Mouse (Mus musculus): ENCODE measurements around the gene Rbms2. TPM values are rescaled to one million over a fixed set of nuclear protein-coding genes. Genes with fewer than 3 reads are reported as not detected.

The Rbms2 gene
- polyA plus RNA-seq, 1 experiment from 2014 or later: 45.4 TPM

DNA sequence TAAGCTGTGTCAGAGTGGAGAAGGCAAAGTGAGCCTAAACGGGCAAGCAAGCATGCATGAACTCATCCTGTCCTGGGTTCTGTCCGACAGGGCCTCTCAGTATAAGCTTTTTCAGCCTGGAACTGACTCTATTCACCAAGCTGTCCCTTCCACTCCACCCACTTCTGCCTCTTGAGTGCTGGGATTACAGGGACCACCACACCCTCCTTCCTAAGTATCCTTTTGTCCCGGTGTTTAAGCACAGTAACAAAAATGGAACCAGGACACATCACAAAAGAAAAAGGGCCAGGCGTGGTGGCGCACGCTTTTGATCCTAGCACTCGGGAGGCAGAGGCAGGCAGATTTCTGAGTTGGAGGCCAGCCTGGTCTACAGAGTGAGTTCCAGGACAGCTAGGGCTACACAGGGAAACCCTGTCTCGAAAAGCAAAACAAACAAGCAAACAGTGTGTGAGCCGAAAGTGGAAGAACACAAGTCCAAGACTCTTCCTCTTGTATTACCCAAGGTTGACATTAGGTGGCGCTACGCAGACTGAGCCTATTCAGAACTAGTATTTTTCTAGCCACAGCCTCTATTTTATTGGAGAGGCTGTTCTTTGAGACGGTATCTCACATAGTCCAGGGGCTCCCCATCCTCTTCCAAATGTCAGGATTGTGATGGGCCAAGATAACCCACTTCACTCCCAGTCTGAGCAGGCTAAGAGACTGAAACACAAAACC lies 39.7 kb downstream of the Rbms2 start:
- H3K27ac ChIP-seq: no peak overlapping the region
- H3K36me3 ChIP-seq (ENCODE audit: inconsistent target): peaks cover 19% of the 10 kb centered on the region; the same call in 1 of the 2 replicates
- WGBS (ENCODE audit: missing documents): 60% methylated on average over 12 of the region's 12 CpGs
- H3K4me3 ChIP-seq (ENCODE audit: inconsistent target): no peak overlapping the region
- H3K79me2 ChIP-seq (ENCODE audit: inconsistent target): no peaks in the 10 kb centered on the region

DNA sequence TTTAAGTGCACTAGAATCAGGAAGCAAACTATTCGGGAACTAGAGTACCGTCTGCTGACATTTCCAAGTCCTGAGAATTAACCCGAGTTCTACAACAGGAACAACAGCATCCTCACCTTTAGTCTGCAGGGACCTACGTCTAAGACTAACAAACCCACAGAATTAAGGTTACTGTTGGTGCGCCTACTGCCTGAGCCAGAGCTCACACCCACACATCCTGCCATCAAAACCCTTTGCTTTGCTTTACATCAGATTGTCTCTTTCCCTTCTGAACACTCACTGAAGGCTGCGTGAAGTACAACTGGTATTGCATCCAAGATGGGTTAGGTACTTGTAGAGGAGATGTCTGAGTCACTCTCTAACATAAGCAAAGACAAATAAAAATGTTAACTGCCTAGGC lies 44.7 kb downstream of the Rbms2 start:
- WGBS (ENCODE audit: missing documents): 96% methylated on average over 6 of the region's 6 CpGs
- H3K4me3 ChIP-seq (ENCODE audit: inconsistent target): no peak overlapping the region
- H3K36me3 ChIP-seq (ENCODE audit: inconsistent target): no peaks in the 10 kb centered on the region; the same call in 1 of the 2 replicates
- H3K27ac ChIP-seq: no peak overlapping the region
- no peaks in the 10 kb centered on the region for H3K79me2 ChIP-seq (ENCODE audit: inconsistent target)

DNA sequence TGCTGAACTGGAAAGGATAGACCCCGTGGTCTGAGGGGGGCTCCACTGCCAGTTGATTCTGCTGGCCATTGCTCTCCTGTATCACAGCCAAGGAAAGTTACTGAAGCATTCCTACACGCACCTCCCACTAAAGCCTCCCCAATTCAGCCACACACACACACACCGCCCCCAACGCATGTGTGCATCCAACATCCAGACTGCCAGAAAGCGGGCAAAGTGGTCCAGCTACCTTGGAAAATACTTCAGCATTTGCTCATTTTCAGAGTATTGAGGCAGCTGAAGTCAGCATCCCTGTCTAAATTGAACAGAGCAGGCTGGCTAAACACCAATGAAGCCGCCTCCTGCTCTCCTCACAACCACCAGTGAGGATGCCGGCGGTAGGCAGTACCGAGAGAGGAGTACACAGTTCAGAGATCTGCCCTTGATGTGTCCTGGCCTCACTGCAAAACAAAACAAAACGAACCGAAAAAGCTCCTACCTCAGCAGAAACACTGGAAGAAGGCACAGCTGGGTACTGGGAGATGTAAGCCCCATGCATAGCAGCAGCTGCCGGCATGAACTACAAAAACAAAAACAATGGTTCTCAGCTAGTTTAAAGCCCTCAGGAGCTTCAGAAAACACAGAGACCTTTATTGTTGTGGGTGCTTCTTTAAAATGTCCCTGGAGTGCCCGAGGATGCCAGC lies 46.3 kb downstream of the Rbms2 start:
- Histone ChIP-seq H3K27ac (no peak overlapping the region), H3K79me2 (ENCODE audit: inconsistent target) (no peaks in the 10 kb centered on the region), H3K36me3 (ENCODE audit: inconsistent target) (peaks cover 8% of the 10 kb centered on the region; the same call in 1 of the 2 replicates), H3K4me3 (ENCODE audit: inconsistent target) (no peak overlapping the region)
- 93% methylated on average over 13 of the region's 13 CpGs for WGBS (ENCODE audit: missing documents)

DNA sequence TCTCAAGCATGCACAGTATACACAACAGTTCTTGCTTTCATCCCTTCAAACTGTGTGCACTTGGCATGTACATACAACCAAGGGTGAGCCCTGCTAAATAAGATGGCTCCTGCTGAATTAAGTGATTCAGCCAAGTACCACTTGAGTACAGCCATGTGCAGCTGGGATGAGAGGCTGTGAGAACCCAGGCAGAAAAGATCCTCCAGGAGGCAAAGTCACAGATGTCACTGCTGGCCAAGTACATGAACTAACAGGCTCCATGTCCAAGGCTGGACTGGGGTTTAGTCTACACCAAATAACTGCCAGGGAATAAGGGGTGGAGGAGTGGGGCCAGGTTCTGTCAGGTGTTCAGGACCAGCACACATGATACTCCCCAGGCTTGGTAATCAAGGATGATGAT lies 48.3 kb downstream of the Rbms2 start:
- Histone ChIP-seq H3K4me3 (ENCODE audit: inconsistent target) (no peak overlapping the region), H3K79me2 (ENCODE audit: inconsistent target) (no peaks in the 10 kb centered on the region), H3K36me3 (ENCODE audit: inconsistent target) (peaks cover 25% of the 10 kb centered on the region; the same call in 1 of the 2 replicates), H3K27ac (no peak overlapping the region)

DNA sequence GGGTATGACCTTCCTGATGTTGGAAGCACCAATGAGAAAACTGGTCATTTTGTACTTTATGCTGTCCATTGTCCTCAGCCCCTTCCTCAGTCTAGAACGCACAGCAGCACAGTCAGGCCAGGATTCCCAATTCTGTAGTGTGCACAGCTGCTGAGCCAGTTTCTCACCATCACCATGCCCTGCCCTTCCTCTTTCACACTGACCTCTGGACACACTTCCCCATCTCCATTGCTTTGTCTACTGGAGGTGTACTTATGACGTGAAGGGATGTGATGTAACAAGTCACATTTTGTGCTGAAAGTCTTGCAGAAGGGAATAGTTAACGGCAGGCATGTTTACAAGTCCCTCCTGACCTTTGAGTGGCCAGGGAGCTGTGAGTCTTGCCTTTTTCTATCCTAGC lies 48.8 kb downstream of the Rbms2 start:
- 34% methylated on average over 3 of the region's 3 CpGs for WGBS (ENCODE audit: missing documents)
- Histone ChIP-seq H3K79me2 (ENCODE audit: inconsistent target) (no peaks in the 10 kb centered on the region), H3K4me3 (ENCODE audit: inconsistent target) (no peak overlapping the region), H3K36me3 (ENCODE audit: inconsistent target) (peaks cover 30% of the 10 kb centered on the region), H3K27ac (no peak overlapping the region)

DNA sequence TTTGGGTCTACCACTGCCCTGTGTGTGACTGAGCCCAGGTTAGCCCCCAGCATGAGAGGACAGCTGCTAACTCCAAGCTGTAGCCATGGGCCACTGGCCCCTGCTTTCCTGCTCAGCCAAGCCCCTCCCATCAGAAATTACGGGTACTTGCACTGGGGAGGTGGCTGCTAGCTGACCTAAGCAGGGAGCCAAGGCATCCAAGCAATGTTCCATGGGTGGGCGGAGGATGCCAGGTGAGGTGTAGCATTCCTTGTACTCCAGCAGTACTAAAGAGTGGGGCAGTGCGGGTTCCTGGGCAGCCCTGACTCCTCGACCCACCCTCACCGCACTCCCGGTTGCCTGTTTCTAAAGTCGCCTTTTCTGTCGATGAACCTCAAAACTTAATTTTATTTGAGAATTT lies 52.0 kb downstream of the Rbms2 start:
- Histone ChIP-seq H3K79me2 (ENCODE audit: inconsistent target) (no peaks in the 10 kb centered on the region), H3K36me3 (ENCODE audit: inconsistent target) (peaks cover 61% of the 10 kb centered on the region), H3K27ac (no peak overlapping the region), H3K4me3 (ENCODE audit: inconsistent target) (no peak overlapping the region)
- WGBS (ENCODE audit: missing documents): 98% methylated on average over 8 of the region's 8 CpGs

DNA sequence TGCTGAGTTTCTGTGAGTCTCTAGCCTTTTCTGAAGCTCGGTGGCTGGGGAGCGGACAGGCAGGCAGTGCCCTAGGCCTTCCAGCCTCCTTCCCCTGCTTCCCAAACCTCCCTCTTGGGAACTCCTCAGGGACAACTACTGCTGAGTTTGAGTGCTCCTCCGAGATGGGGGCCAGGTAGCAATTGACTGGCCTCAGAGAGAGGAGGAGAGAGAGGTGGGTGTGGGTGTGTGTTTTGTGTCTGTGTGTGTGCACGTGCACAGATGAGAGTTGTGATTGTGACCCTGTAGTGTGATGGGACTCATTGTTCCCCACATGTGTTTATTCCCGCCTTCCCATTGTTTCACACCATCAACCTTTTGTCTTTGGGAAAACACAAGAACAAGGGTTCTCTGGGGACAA lies 52.6 kb downstream of the Rbms2 start:
- Histone ChIP-seq H3K79me2 (ENCODE audit: inconsistent target) (no peaks in the 10 kb centered on the region), H3K27ac (no peak overlapping the region), H3K4me3 (ENCODE audit: inconsistent target) (no peak overlapping the region), H3K36me3 (ENCODE audit: inconsistent target) (peaks cover 66% of the 10 kb centered on the region)
- WGBS (ENCODE audit: missing documents): 100% methylated on average over 5 of the region's 5 CpGs

DNA sequence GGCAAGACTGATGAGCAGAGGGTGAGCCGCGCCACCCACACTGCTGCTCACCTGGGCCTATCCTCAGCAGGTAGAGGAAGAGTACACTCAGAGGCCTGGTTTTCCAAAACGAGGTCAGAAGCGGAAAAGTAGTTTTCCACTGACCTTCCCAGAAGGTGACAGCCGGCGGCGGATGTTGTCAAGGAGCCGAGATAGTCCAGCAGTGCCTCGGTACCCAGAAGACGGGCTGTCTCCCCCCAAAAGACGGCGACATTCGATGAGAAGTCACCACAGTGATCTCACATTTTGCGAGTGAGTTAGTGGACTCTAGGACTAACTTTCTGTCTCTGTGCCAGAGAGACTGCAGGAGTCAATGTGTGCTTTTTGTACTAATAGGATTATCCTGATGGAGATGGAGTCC lies 54.1 kb downstream of the Rbms2 start:
- WGBS (ENCODE audit: missing documents): 97% methylated on average over 14 of the region's 14 CpGs
- no peak overlapping the region for H3K27ac ChIP-seq
- no peaks in the 10 kb centered on the region for H3K79me2 ChIP-seq (ENCODE audit: inconsistent target)
- peaks cover 82% of the 10 kb centered on the region for H3K36me3 ChIP-seq (ENCODE audit: inconsistent target)
- no peak overlapping the region for H3K4me3 ChIP-seq (ENCODE audit: inconsistent target)

DNA sequence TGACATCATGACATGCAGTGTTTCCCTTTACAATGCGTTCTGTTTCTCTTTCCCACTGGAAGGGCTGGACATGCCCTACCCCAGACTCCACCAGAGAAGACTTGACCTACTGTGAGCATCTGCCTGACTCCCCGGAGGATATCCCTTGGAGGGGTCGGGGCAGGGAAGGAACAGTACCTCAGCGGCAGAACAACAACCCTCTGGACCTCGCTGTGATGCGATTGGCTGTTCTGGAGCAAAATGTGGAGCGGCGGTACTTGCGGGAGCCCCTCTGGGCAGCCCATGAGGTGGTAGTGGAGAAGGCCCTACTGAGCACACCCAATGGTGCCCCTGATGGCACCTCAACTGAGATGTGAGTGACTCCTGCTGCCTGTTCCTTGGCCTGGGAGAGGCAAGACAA lies 55.3 kb downstream of the Rbms2 start:
- 92% methylated on average over 9 of the region's 9 CpGs for WGBS (ENCODE audit: missing documents)
- Histone ChIP-seq H3K27ac (no peak overlapping the region), H3K36me3 (ENCODE audit: inconsistent target) (peaks cover 92% of the 10 kb centered on the region)

DNA sequence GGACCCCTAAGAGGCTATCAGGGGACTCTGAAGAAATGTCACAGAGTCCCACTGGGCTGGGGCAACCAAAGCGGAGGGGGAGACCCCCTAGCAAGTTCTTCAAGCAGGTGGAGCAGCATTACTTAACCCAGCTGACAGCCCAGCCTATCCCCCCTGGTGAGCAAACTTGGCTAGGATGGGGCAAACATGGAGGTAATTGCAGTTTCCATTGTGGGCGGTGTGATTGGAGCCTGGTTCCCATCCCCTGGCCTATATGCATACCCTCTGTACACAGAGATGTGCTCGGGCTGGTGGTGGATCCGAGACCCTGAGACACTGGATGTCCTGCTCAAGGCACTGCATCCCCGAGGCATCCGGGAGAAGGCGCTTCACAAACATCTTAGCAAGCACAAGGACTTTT lies 56.3 kb downstream of the Rbms2 start:
- H3K79me2 ChIP-seq (ENCODE audit: inconsistent target): no peaks in the 10 kb centered on the region
- H3K36me3 ChIP-seq (ENCODE audit: inconsistent target): peaks cover 94% of the 10 kb centered on the region
- no peak overlapping the region for H3K27ac ChIP-seq
- 99% methylated on average over 7 of the region's 7 CpGs for WGBS (ENCODE audit: missing documents)
- H3K4me3 ChIP-seq (ENCODE audit: inconsistent target): no peak overlapping the region

More for the DNA sequence above, 55.3 kb downstream of the Rbms2 start:
- no peaks in the 10 kb centered on the region for H3K79me2 ChIP-seq (ENCODE audit: inconsistent target)
- H3K4me3 ChIP-seq (ENCODE audit: inconsistent target): no peak overlapping the region

DNA sequence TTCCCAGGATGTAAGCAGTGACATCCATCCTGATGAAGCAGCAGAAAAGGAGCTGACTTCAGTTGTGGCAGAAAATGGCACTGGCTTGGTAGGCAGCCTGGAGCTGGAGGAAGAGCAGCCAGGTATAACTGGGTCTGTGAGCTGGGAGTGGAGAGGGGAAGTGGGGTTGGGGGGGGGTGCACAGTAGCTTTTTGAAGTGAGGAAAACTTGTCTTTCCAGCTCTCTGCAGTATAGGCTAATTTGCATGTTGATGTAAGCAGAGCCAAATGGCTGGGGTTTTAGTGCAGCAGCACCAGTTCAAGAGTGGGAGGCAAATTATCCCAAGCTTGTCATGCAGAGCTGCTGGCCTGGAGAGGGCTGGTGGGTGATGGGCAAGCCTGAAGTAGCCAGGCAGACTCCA lies 68.9 kb downstream of the Rbms2 start:
- H3K27ac ChIP-seq: no peak overlapping the region

DNA sequence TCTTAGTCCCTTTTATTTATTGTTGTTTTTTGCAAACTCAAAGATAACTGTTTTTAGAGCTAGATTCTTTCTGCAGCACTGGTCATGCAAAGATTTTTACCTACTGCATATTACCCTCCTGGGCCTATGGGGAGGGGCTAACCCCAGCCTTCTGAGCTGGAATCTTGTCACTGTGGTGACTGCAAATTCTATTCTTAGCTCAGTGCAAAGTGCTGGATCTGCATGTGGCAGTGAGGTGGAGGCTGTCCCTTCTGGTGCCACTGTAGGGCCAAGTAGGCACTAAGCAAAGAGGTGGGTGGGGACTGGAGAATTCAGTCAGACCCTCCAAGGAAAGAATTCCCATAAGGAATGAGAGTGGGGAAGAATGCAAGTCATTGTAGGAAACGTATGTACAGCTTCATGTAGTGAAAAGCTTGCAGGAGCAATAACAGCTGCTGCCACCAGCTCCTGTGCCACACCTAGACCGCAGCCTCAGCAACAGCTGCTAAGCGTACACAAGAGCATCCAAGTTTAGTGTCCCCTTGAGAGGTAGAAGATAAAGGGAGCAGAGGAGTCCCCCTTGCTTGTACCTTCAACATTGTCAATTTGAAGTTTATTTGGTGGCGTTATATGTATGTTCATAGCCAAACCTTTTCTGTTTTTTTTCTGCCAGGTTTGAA lies 69.9 kb downstream of the Rbms2 start:
- 97% methylated on average over 4 of the region's 4 CpGs for WGBS (ENCODE audit: missing documents)
- H3K79me2 ChIP-seq (ENCODE audit: inconsistent target): peaks cover 45% of the 10 kb centered on the region
- peaks cover 67% of the 10 kb centered on the region for H3K36me3 ChIP-seq (ENCODE audit: inconsistent target)
- H3K27ac ChIP-seq: no peak overlapping the region
- H3K4me3 ChIP-seq (ENCODE audit: inconsistent target): no peak overlapping the region

More for the DNA sequence above, 68.9 kb downstream of the Rbms2 start:
- Histone ChIP-seq H3K4me3 (ENCODE audit: inconsistent target) (no peak overlapping the region), H3K79me2 (ENCODE audit: inconsistent target) (peaks cover 35% of the 10 kb centered on the region), H3K36me3 (ENCODE audit: inconsistent target) (peaks cover 77% of the 10 kb centered on the region)

DNA sequence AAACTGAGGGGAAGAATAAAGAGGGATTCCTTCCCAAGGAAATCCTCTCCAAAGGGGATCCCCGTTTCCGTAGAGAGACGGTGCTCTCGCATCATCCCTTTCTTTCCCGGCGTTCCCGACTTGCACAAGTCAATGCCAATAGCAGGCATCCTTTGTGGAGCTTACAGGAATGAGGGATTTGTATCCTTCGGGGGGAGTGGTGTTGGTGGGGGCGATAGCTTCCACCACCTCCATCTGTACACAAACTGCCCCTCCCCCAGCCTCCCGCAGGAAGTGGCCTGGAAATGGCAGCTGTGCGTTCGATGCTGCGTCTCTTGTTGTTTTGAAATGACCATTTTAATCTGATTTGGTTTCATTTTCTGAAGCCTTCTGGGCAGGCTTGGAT lies 82.5 kb downstream of the Rbms2 start:
- under 1% methylated on average over 13 of the region's 13 CpGs for WGBS (ENCODE audit: missing documents)
- Histone ChIP-seq H3K79me2 (ENCODE audit: inconsistent target) (peaks cover 83% of the 10 kb centered on the region), H3K36me3 (ENCODE audit: inconsistent target) (no peaks in the 10 kb centered on the region), H3K4me3 (ENCODE audit: inconsistent target) (peak overlapping the region; percentile 79), H3K27ac (peak overlapping the region; percentile 51)

DNA sequence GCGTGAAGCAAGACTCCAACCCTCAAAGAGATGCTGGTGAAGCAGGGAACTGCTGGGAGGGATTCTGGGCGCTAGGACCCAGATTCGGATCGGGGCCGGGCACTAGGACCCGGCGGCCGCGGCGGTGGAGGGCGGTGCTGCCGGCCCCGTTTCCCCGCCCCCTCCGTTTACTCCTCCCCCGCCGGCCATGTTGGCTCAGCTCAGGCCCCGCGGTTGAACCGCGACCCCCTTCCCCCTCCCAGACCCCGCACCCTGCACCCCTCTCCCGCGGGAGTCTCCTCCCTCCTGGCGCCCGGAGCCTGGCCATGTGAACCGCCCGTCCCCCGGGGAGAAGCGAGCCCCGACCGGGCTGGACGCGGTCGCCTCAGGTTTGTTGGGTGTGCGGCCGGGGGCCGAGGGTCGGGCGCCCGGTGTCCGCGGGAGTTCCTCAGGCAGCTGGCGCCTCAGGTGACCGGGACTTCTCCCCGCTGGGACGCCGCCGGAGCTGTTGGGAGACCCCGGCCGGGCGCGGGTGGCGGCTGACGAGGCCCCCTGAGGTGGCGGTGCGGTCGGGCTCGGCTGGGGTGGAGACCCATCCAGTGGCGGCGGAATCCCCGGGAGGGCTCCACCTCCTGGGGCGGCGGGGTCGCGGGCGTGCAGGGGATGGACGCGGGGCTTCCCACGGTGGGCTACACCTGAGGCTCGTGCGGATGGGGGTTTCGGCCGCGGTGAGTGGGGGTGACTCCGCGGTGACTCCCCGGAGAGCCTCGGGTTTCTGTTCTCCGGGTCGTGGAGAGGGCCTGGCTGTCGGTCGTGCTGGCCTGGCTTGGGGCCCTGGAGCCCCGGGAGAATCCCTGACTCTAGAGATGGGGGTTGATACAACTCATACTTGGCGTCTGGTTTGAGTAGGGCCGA lies 83.2 kb downstream of the Rbms2 start:
- WGBS (ENCODE audit: missing documents): under 1% methylated on average over 66 of the region's 86 CpGs
- H3K27ac ChIP-seq: peak overlapping the region; percentile 51
- H3K79me2 ChIP-seq (ENCODE audit: inconsistent target): peaks cover 76% of the 10 kb centered on the region
- no peaks in the 10 kb centered on the region for H3K36me3 ChIP-seq (ENCODE audit: inconsistent target)
- peak overlapping the region; percentile 79 for H3K4me3 ChIP-seq (ENCODE audit: inconsistent target)

Data from macrophage (primary cell).